Mouse (Mus musculus) naive thymus-derived CD4-positive, alpha-beta T cell, adult 2 months (primary cell): ENCODE measurements around the gene Sec14l1.
"Not testable (repeated sequence)": the region's sequence is repeated elsewhere in the genome, so short reads cannot be mapped to it uniquely, and the experiment has no call there.

Source experiments
- DNase-seq: peaks from one replicate; pipeline ENCODE4 v3.0.0-alpha.2; 2011; ENCODE audit warnings: low read depth

Gene Sec14l1

DNA sequence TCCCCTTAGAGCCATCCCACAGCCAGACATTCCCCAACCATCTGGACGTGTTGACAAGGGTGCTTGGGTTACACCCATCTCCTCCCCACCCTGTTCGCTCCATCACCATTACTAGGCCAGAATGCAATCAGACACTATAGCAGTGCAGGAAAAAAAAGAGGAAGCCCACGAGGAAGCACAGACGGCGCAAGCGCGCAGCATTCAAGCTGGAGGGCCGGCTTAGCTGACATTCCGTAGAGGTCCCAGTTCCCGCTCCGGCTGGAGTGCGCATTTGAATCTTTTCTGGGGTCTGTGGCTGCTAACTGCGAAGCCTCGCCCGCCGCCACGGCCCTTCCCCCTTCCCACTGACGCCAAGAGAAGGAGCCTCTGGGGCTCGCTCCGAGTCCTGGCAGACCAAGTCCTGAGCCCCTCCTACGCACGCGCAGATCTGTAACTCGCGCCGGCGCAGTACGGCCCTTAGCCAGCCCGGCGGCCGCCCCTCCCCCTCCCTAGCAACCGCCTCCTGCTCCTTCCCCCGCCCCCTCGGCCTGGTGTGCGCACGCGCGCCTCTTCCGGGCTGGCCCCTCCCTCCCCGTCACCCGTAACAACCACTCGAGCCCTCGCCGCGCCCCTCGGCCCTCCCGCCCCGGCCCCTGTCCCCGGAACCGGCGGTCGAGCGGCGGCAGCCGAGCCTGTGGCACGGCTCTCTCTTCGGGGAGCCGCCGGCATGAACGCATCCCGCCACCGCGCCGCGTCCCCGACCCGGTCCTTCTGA is at the start of gene Sec14l1:
TSS of gene Sec14l1 (plus strand) at position 577 of the 754 bp plus-strand sequence.
- DNase-seq: peak; percentile 99

DNA sequence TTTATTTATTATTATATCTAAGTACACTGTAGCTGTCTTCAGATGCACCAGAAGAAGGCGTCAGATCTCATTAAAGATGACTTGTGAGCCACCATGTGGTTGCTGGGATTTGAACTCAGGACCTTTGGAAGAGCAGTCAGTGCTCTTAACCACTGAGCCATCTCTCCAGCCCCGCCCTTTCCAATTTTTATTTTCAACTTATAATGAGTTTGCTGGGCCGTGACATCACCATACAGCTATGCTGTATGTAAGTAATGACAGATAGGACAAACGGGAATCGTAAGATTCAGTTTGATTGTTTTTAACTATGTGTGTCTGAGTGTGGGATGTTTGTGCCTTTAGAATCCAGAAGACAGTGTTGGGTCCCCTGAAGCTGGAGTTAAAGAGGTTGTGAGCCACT is 49.4 kb upstream of the Sec14l1 start:
- DNase-seq: not testable (repeated sequence)

- DNase-seq: no peak
Measured at GRCm38 (mm10) chr11:117066738-117067137, 48.2 kb upstream of the Sec14l1 start.

DNA sequence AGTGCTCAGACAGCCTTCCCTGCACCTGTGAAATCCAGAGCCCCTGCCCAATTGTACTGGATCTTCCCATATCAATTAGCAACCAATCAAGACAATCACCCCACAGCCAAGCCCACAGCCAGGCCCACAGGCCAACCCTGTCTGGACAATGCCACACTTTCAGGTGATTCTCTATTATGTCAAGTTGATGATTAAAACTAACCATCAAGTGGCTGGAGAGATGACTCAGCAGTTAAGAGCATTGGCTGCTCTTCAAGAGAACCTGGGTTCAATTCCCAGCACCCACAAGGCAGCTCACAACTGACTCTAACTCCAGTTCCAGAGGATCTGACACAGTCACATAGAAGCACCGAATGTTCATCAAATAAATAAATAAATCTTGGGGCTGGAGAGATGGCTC is 46.6 kb upstream of the Sec14l1 start:
- no peak for DNase-seq

- no peak for DNase-seq
Measured at GRCm38 (mm10) chr11:117069027-117069426, 45.9 kb upstream of the Sec14l1 start.

DNA sequence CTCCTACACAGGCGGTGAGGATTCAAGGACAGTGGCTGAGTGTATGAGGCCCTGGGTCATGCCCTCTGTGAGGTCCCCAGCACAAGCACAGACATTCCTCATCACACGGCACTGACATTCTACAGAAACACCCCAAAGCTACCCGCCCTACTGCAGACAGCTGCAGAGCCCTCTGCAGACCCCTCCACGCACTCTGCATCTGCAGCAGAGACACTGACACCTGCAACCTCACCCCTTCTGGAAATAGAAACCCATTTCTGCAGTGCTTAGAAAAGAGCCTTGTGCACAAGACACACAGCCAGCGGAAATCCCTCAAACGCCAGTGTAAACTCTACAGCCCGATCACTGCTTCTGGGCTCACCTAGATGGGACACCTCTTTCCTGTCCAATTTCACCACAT is 44.3 kb upstream of the Sec14l1 start:
- no peak for DNase-seq

- DNase-seq: peak; percentile 89
Measured at GRCm38 (mm10) chr11:117072128-117072527, 42.8 kb upstream of the Sec14l1 start.

DNA sequence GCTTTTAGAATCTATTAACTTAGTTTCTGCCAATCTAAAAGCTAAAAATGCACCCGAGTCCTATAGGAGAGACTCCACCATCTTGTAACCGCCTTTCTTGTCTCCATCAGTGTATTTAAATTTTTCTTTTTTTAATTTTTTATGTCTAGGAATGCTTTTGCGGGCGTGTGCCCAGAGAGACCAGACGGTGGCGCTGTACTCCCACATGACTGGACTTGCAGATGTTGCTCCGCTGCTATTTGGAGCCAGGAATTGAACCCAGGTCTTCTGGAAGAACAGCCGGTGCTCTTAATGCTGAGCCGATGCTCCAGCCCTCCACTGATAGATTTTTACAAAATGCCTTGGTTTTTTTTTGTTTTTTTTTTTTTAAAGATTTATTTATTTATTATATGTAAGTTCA is 41.5 kb upstream of the Sec14l1 start:
- DNase-seq: no peak

DNA sequence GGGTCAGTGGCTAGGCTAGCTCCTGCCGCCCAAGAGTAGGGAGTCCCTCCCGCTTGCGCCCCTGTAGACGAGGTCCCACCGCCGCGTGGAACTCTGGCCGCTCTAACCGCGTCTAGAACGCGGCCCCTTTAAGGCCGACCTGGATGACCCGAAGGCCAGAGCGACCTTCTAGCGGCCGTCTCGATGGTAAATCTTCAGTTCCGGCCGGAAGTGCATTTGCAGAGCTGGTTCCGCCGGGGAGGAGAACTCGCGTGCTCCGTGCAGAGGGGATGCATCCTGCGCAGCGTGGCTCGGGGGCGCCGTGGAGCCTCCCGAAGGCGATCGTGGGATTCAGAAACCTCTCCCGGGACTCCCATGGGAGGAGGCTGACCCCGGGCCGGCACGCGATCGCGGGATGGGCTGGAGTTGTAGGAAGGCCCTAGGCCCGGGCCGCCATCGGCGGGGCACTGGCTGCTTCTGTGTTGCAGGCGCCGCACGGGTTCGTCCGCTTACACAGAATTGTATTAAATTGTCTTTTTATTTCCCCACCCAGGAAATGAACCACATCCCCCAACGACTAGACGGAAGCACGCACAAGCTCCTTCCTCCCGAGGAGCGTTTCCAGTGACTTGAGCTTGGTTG is 38.3 kb upstream of the Sec14l1 start:
- DNase-seq: peak; percentile 87

DNA sequence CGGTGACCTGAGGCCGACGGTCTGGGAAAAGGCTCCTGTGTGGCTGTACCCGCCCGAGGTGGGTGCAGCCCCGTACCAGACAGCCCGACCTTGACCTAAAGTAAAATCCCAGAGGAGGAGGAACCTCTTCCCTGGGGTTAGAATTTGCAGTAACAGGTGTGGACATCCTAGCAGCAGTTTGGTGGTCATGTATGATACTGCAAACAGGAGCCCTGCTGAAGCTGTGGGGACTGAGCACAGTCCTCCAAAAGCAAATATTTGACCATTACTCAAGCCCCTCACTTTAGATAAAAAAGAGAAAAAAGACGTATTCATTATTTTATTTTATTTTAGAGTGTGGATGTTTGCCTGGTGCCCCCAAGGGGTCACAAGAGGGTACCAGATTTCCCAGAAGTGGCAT is 37.7 kb upstream of the Sec14l1 start:
- no peak for DNase-seq

DNA sequence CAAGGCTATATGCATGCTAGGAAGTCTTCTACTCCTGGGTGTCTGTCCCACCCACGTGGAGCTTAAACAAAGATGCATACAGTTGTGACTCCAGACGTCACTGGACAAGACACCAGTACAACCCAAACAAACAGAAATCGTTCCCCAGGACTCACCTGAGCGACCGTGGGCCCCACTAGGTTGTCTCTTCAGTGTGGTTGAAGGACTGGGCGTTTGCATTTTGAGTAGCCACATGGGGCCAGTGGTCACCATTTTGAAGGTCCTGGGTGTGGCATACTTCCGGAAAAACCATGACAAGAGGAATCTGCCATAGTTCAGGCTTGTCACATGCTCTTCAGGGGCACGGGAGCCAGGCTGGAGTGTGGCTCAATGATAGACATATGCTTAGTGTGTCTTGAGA is 37.1 kb upstream of the Sec14l1 start:
- DNase-seq: no peak

- DNase-seq: no peak
Measured at GRCm38 (mm10) chr11:117078637-117079240, 36.2 kb upstream of the Sec14l1 start.

GRCm38 (mm10) chr11:117079651-117080190 is 35.2 kb upstream of the Sec14l1 start:
- DNase-seq: no peak

- DNase-seq: no peak
Measured at GRCm38 (mm10) chr11:117080209-117080608, 34.8 kb upstream of the Sec14l1 start.

DNA sequence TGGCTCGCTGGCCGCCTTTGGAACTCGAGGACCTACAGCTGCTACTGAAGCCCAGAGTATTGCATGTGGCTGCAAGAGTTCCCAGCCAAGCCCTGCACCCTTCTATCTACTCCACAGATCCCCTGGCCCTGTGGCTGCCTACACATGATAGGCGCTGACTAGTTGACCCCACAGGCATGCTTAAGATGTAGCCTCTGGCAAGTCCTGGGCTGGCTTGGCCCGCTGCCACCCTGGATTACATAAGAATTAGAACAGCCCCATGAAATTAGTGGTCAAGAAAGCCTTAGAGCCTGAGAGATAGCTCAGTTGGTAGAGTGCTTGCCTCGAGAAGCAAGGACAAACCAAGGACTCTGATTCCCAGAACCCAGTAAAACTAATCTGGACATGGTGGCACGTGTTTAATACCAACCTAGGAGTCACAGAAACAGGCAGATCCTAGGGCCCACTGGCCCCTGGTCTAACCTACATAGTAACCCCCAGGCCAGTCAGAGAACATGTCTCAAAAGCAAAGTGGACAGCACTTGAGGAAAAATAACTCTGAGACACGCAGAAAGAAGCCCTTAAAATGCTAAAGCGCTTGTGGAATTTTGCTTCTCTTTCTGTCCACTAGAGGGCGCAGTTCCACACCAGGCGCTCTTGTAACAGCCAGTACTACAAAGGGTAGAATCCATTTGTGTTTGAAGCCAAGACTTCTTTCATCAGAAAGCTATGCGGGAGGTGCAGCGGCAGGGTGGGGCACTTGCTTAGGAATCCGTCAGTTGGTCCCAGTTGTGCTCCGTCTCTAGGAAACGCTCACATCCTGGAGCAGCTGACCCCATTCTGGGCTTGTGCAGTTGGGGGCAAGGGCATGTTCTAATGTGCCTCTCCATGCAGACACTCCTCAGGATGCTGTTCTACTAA is 33.6 kb upstream of the Sec14l1 start:
- DNase-seq: peak; percentile 85

GRCm38 (mm10) chr11:117082353-117082934 is 32.5 kb upstream of the Sec14l1 start:
- no peak for DNase-seq

GRCm38 (mm10) chr11:117083052-117083881 is 31.7 kb upstream of the Sec14l1 start:
- no peak for DNase-seq

- not testable (repeated sequence) for DNase-seq
Measured at GRCm38 (mm10) chr11:117083882-117084260, 31.1 kb upstream of the Sec14l1 start.

- DNase-seq: no peak
Measured at GRCm38 (mm10) chr11:117086215-117086614, 28.8 kb upstream of the Sec14l1 start.

GRCm38 (mm10) chr11:117087036-117087799 is 27.8 kb upstream of the Sec14l1 start:
- DNase-seq: no peak
